Mouse (Mus musculus): ENCODE measurements at regions not wholly inside any gene's neighbourhood (a gene's known extent, or its start where the extent isn't known, plus 50 kb on each side); places are given as distances from the start of the nearest gene placed in this dataset.
"Not testable (repeated sequence)": the region's sequence is repeated elsewhere in the genome, so short reads cannot be mapped to it uniquely, and the experiment has no call there.

GRCm38 (mm10) chr13:97396899-97397640 is 156.2 kb downstream of the Enc1 start:
- no peak overlapping the region for H3K9ac ChIP-seq (ENCODE audit: low read depth, low read length)
- H3K27ac ChIP-seq (replicated peaks; ENCODE audit: insufficient read depth, low read depth, low read length), result no peak overlapping the region
- no peak for TF ChIP-seq CTCF (IDR thresholded peaks at IDR 0.05; ENCODE audit: low read depth, low read length)
- TF ChIP-seq POLR2A (IDR thresholded peaks at IDR 0.05; ENCODE audit: extremely low read depth, insufficient read depth, low read length), result no peak
- no peak for DNase-seq (ENCODE audit: extremely low read depth, low read depth, low spot score)
- no peaks in the 10 kb centered on the region for H3K4me1 ChIP-seq (ENCODE audit: control insufficient read depth, insufficient read depth, low read length)
- no peaks in the 10 kb centered on the region for H3K36me3 ChIP-seq (ENCODE audit: control insufficient read depth, insufficient read depth, low read length)
- WGBS, result 76% methylated on average over 3 of the region's 3 CpGs
- no peak overlapping the region for H3K4me3 ChIP-seq (ENCODE audit: insufficient read depth, low read depth, low read length)
- no peaks in the 10 kb centered on the region for H3K27me3 ChIP-seq (ENCODE audit: control insufficient read depth, insufficient read depth, low read length)
- no peaks in the 10 kb centered on the region for H3K79me2 ChIP-seq (ENCODE audit: control insufficient read depth, insufficient read depth, low read length)

- H3K27ac ChIP-seq (replicated peaks; ENCODE audit: insufficient read depth, low read depth, low read length); H3K9ac ChIP-seq (ENCODE audit: low read depth, low read length); DNase-seq (ENCODE audit: extremely low read depth, low read depth, low spot score); H3K4me3 ChIP-seq (ENCODE audit: insufficient read depth, low read depth, low read length); H3K79me2 ChIP-seq (ENCODE audit: control insufficient read depth, insufficient read depth, low read length); H3K4me1 ChIP-seq (ENCODE audit: control insufficient read depth, insufficient read depth, low read length); H3K27me3 ChIP-seq (ENCODE audit: control insufficient read depth, insufficient read depth, low read length); H3K36me3 ChIP-seq (ENCODE audit: control insufficient read depth, insufficient read depth, low read length): not testable (repeated sequence)
- WGBS, result 87% methylated on average over 2 of the region's 2 CpGs
Observed at GRCm38 (mm10) chr13:97396286-97396685, 155.4 kb downstream of the Enc1 start.

GRCm38 (mm10) chr13:97394756-97395454 is 154.0 kb downstream of the Enc1 start:
- Histone ChIP-seq H3K36me3 (ENCODE audit: control insufficient read depth, insufficient read depth, low read length) (no peaks in the 10 kb centered on the region), H3K9ac (ENCODE audit: low read depth, low read length) (no peak overlapping the region), H3K79me2 (ENCODE audit: control insufficient read depth, insufficient read depth, low read length) (no peaks in the 10 kb centered on the region), H3K4me1 (ENCODE audit: control insufficient read depth, insufficient read depth, low read length) (no peaks in the 10 kb centered on the region), H3K4me3 (ENCODE audit: insufficient read depth, low read depth, low read length) (no peak overlapping the region), H3K27me3 (ENCODE audit: control insufficient read depth, insufficient read depth, low read length) (no peaks in the 10 kb centered on the region), H3K27ac (replicated peaks; ENCODE audit: insufficient read depth, low read depth, low read length) (no peak overlapping the region)
- 89% methylated on average over 7 of the region's 7 CpGs for WGBS
- TF ChIP-seq POLR2A (IDR thresholded peaks at IDR 0.05; ENCODE audit: extremely low read depth, insufficient read depth, low read length) (no peak), CTCF (IDR thresholded peaks at IDR 0.05; ENCODE audit: low read depth, low read length) (no peak)
- no peak for DNase-seq (ENCODE audit: extremely low read depth, low read depth, low spot score)

- Histone ChIP-seq H3K4me1 (ENCODE audit: control insufficient read depth, insufficient read depth, low read length) (no peaks in the 10 kb centered on the region), H3K27me3 (ENCODE audit: control insufficient read depth, insufficient read depth, low read length) (no peaks in the 10 kb centered on the region), H3K36me3 (ENCODE audit: control insufficient read depth, insufficient read depth, low read length) (no peaks in the 10 kb centered on the region), H3K79me2 (ENCODE audit: control insufficient read depth, insufficient read depth, low read length) (no peaks in the 10 kb centered on the region), H3K27ac (replicated peaks; ENCODE audit: insufficient read depth, low read depth, low read length) (no peak overlapping the region), H3K4me3 (ENCODE audit: insufficient read depth, low read depth, low read length) (no peak overlapping the region), H3K9ac (ENCODE audit: low read depth, low read length) (no peak overlapping the region)
- DNase-seq (ENCODE audit: extremely low read depth, low read depth, low spot score), result no peak
- 83% methylated on average over 4 of the region's 4 CpGs for WGBS
- TF ChIP-seq CTCF (IDR thresholded peaks at IDR 0.05; ENCODE audit: low read depth, low read length) (no peak), POLR2A (IDR thresholded peaks at IDR 0.05; ENCODE audit: extremely low read depth, insufficient read depth, low read length) (no peak)
Observed at GRCm38 (mm10) chr13:97394071-97394470, 153.2 kb downstream of the Enc1 start.

- Histone ChIP-seq H3K4me1 (ENCODE audit: control insufficient read depth, insufficient read depth, low read length) (no peaks in the 10 kb centered on the region), H3K4me3 (ENCODE audit: insufficient read depth, low read depth, low read length) (no peak overlapping the region), H3K27ac (replicated peaks; ENCODE audit: insufficient read depth, low read depth, low read length) (no peak overlapping the region), H3K79me2 (ENCODE audit: control insufficient read depth, insufficient read depth, low read length) (no peaks in the 10 kb centered on the region), H3K27me3 (ENCODE audit: control insufficient read depth, insufficient read depth, low read length) (no peaks in the 10 kb centered on the region), H3K9ac (ENCODE audit: low read depth, low read length) (no peak overlapping the region), H3K36me3 (ENCODE audit: control insufficient read depth, insufficient read depth, low read length) (no peaks in the 10 kb centered on the region)
- DNase-seq (ENCODE audit: extremely low read depth, low read depth, low spot score), result no peak
- 98% methylated on average over 7 of the region's 7 CpGs for WGBS
- TF ChIP-seq CTCF (IDR thresholded peaks at IDR 0.05; ENCODE audit: low read depth, low read length) (no peak), POLR2A (IDR thresholded peaks at IDR 0.05; ENCODE audit: extremely low read depth, insufficient read depth, low read length) (no peak)
Observed at GRCm38 (mm10) chr13:97393456-97393855, 152.6 kb downstream of the Enc1 start.

- 47% methylated on average over 11 of the region's 11 CpGs for WGBS
- DNase-seq (ENCODE audit: extremely low read depth, low read depth, low spot score), result no peak
- Histone ChIP-seq H3K4me1 (ENCODE audit: control insufficient read depth, insufficient read depth, low read length) (no peaks in the 10 kb centered on the region), H3K27ac (replicated peaks; ENCODE audit: insufficient read depth, low read depth, low read length) (no peak overlapping the region), H3K4me3 (ENCODE audit: insufficient read depth, low read depth, low read length) (no peak overlapping the region), H3K36me3 (ENCODE audit: control insufficient read depth, insufficient read depth, low read length) (no peaks in the 10 kb centered on the region), H3K79me2 (ENCODE audit: control insufficient read depth, insufficient read depth, low read length) (no peaks in the 10 kb centered on the region), H3K9ac (ENCODE audit: low read depth, low read length) (no peak overlapping the region), H3K27me3 (ENCODE audit: control insufficient read depth, insufficient read depth, low read length) (no peaks in the 10 kb centered on the region)
- TF ChIP-seq CTCF (IDR thresholded peaks at IDR 0.05; ENCODE audit: low read depth, low read length) (no peak), POLR2A (IDR thresholded peaks at IDR 0.05; ENCODE audit: extremely low read depth, insufficient read depth, low read length) (no peak)
Observed at GRCm38 (mm10) chr13:97390449-97390930, 149.6 kb downstream of the Enc1 start.

All from liver, adult 2 months (tissue).